Mouse (Mus musculus) liver, embryonic 12.5 days (tissue): ENCODE measurements around the gene Sgpl1. TPM values are rescaled to one million over a fixed set of nuclear protein-coding genes. Genes with fewer than 3 reads are reported as not detected.

ENCODE experiments used
- ATAC-seq: fragments of 200-750 bp; cut with Nextera tagmentation; 2 replicates; pipeline ENCODE4 v1.8.0; 2017; ENCODE audit warnings: moderate number of reproducible peaks, mild to moderate bottlenecking, moderate library complexity
- H3K27ac ChIP-seq: fragments of 300-500 bp; sonication (generic); 2 replicates; pipeline ENCODE4 v1.5.1; 2016; ENCODE audit warnings: mild to moderate bottlenecking
- H3K27me3 ChIP-seq: fragments of 300-500 bp; sonication (generic); replicated peaks from 2 replicates; pipeline ENCODE4 v1.6.1; 2016; ENCODE audit warnings: mild to moderate bottlenecking, moderate library complexity
- H3K36me3 ChIP-seq: fragments of 300-500 bp; sonication (generic); 2 replicates; pipeline ENCODE4 v1.6.1; 2016; ENCODE audit warnings: mild to moderate bottlenecking, moderate library complexity
- H3K4me1 ChIP-seq: fragments of 300-500 bp; sonication (generic); 2 replicates; pipeline ENCODE4 v1.6.1; 2016
- H3K4me2 ChIP-seq: fragments of 300-500 bp; sonication (generic); 2 replicates; pipeline ENCODE4 v1.6.1; 2016; ENCODE audit warnings: mild to moderate bottlenecking, moderate library complexity
- H3K4me3 ChIP-seq: fragments of 300-500 bp; sonication (generic); 2 replicates; pipeline ENCODE4 v1.5.1; 2016; ENCODE audit warnings: mild to moderate bottlenecking, moderate library complexity
- H3K9ac ChIP-seq: fragments of 300-500 bp; sonication (generic); 2 replicates; pipeline ENCODE4 v1.6.1; 2016; ENCODE audit warnings: mild to moderate bottlenecking, moderate library complexity
- H3K9me3 ChIP-seq: fragments of 300-500 bp; sonication (generic); replicated peaks from 2 replicates; pipeline ENCODE4 v1.6.1; 2016; ENCODE audit warnings: mild to moderate bottlenecking, moderate library complexity
- WGBS: fragments of 180-500 bp; shearing (Covaris S2); methylation state at CpG from one replicate; pipeline ENCODE4 v1.1.7; 2016; ENCODE audit not compliant: insufficient replicate concordance; 5-methylcytosine and 5-hydroxymethylcytosine counted together
- polyA plus RNA-seq: library from polyadenylated mRNA; unstranded; fragments of >200 nt; fragmentation: Nextera tagmentation; extraction: Ambion mirVana; gene quantifications from 2 replicates; pipeline ENCODE4 v1.2.1, GENCODE M21; 2016

Sgpl1 gene
- 18.5 and 18.6 TPM in 2 replicates for polyA plus RNA-seq

DNA sequence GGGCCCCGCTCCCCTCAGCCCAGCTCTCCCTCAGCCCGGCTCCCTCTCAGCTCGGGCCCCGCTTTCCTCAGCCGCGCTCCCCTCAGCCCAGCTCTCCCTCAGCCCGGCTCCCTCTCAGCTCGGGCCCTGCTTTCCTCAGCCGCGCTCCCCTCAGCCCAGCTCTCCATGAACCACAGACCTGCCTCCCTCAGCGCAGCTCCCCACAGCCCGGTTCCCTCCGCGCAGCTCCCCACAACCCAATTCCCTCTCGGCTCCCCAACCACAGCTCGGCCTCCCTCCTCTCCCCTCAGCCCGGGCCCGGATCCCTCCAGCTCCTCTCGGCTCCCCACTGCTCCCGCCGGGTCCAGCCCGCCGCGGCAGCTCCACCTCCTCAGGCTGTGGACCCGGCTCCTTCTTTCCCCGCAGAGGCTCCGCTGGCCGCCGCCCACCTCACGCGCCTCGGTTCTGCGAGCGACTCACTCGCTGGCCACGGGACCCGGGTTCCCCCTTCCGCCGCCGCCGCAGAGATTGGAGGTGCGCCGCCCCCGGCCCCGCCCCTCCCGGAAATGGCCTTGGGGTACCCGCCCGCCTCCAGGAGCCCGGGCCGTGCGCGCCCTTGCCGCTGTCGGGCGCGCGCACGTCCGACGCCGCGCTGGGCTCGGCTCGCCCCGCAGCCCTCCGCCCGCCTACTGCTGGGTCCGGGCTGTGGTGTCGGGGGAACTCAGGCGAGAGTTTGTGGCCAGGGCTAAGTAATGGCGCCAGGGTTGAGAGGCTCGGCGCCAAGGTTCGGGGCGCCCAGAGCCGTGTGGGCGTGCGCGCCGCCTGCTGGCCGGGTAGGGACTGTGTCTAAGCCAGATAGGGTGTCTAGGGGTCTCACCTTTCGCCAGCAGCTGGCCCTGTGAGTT is at the start of gene Sgpl1:
TSS of gene Sgpl1 (minus strand) at position 547 of the 884 bp plus-strand sequence.
- peak; percentile 83 for ATAC-seq
- Histone ChIP-seq H3K4me3 (peak within 1 kb of the TSS; percentile 81), H3K9me3 (no peaks in the 10 kb centered on the region), H3K36me3 (no peaks in the 10 kb centered on the region), H3K4me1 (peaks cover 58% of the 10 kb centered on the region), H3K27ac (peak within 1 kb of the TSS; percentile 87), H3K9ac (peak within 1 kb of the TSS; percentile 85), H3K27me3 (no peaks in the 10 kb centered on the region; the same call in 1 of the 2 replicates), H3K4me2 (peak within 1 kb of the TSS; percentile 100)
- under 1% methylated on average over 81 of the region's 82 CpGs for WGBS

GRCm38 (mm10) chr10:61195718-61196291 is 48.3 kb upstream of the Sgpl1 start:
- H3K36me3 ChIP-seq: no peaks in the 10 kb centered on the region
- H3K4me1 ChIP-seq: no peaks in the 10 kb centered on the region
- H3K4me3 ChIP-seq: no peak overlapping the region
- H3K9ac ChIP-seq: no peak overlapping the region
- H3K9me3 ChIP-seq: no peaks in the 10 kb centered on the region
- ATAC-seq: no peak
- no peak overlapping the region for H3K27ac ChIP-seq
- WGBS: 63% methylated on average over 5 of the region's 5 CpGs
- H3K4me2 ChIP-seq: no peak overlapping the region
- H3K27me3 ChIP-seq: 0 out of 2 replicates have a peak, but pooled peaks cover 5% of the 10 kb centered on the region

- no peak for ATAC-seq
- Histone ChIP-seq H3K4me3 (no peak overlapping the region), H3K9me3 (no peaks in the 10 kb centered on the region), H3K27me3 (0 out of 2 replicates have a peak, but pooled peaks cover 5% of the 10 kb centered on the region), H3K4me1 (no peaks in the 10 kb centered on the region), H3K9ac (no peak overlapping the region), H3K27ac (no peak overlapping the region), H3K4me2 (no peak overlapping the region), H3K36me3 (no peaks in the 10 kb centered on the region)
- WGBS: 67% methylated on average over 8 of the region's 8 CpGs
These were observed 47.7 kb upstream of the Sgpl1 start for GRCm38 (mm10) chr10:61195216-61195615.

DNA sequence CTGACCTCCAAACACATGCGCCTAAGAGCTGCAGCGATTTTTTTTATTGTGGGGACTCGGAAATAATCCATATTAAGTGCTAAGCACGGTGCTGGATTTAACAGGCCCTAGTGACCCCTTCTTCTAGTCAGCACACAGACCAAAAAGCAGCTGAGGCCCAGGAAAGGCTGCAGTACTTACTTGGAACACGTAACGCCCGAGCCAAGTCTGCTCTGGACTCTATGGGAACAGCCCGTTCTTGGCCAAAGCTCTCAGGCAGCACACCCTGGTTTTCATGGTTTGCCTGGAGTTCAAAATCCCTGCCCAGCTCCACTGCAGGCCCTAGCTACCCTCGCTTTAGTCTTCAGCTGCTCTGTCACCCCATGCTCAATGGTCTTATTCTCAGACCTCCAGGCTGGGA is 47.1 kb upstream of the Sgpl1 start:
- no peak for ATAC-seq
- 69% methylated on average over 9 of the region's 9 CpGs for WGBS
- Histone ChIP-seq H3K36me3 (no peaks in the 10 kb centered on the region), H3K9ac (no peak overlapping the region), H3K4me3 (no peak overlapping the region), H3K4me2 (no peak overlapping the region), H3K9me3 (no peaks in the 10 kb centered on the region), H3K4me1 (no peaks in the 10 kb centered on the region), H3K27me3 (0 out of 2 replicates have a peak, but pooled peaks cover 5% of the 10 kb centered on the region), H3K27ac (no peak overlapping the region)

DNA sequence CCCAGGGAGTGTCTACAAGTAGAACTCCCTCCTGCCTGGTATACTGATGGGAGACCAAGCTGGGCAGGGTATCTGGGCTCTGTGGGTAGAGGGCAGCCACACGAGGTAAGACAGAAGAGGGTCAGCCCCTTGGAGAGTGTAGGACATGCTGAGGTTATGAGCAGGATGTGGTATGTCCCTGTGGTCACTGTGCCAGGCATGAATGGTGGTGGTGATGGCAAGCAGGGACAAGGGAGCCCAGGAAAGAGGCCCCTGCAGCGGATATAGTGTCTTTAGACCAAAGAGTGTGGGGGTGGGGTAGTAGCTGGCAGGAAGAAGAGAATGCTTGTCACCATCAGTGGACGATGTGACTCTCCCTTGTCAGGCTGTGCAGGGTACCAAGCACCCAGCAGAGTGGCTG is 40.5 kb upstream of the Sgpl1 start:
- Histone ChIP-seq H3K27me3 (0 out of 2 replicates have a peak, but pooled peaks cover 26% of the 10 kb centered on the region), H3K36me3 (no peaks in the 10 kb centered on the region), H3K4me3 (no peak overlapping the region), H3K9ac (no peak overlapping the region), H3K4me1 (no peaks in the 10 kb centered on the region), H3K9me3 (no peaks in the 10 kb centered on the region), H3K4me2 (no peak overlapping the region), H3K27ac (no peak overlapping the region)
- 26% methylated on average over 3 of the region's 3 CpGs for WGBS
- no peak for ATAC-seq

GRCm38 (mm10) chr10:61187001-61187400 is 39.5 kb upstream of the Sgpl1 start:
- Histone ChIP-seq H3K4me2 (no peak overlapping the region), H3K4me3 (no peak overlapping the region), H3K4me1 (no peaks in the 10 kb centered on the region), H3K27me3 (0 out of 2 replicates have a peak, but pooled peaks cover 26% of the 10 kb centered on the region), H3K36me3 (no peaks in the 10 kb centered on the region), H3K27ac (no peak overlapping the region), H3K9me3 (no peaks in the 10 kb centered on the region), H3K9ac (no peak overlapping the region)
- whole genome bisulfite sequencing: 77% methylated on average over 3 of the region's 3 CpGs
- ATAC-seq: no peak

DNA sequence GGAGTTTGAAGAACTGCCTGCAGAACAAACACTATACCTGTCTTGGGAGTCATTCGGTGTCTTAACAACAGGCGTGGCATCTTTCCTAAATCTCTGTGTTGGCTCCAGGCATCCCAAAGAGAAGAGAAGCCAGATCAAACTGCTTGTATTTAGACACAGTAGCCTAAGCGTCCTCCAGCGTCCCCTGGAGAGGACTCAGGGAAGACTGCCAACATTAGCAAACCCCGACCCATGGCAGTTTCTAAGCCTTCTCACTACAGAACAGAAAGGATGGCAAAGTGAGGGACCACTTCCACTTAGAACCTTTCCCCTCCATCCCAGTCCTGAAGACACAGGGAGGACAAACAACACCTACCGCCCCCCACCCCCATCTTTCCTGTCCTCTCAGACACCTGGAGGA is 32.4 kb upstream of the Sgpl1 start:
- H3K9ac ChIP-seq: no peak overlapping the region
- H3K4me2 ChIP-seq: no peak overlapping the region
- no peak overlapping the region for H3K27ac ChIP-seq
- no peaks in the 10 kb centered on the region for H3K4me1 ChIP-seq
- H3K4me3 ChIP-seq: no peak overlapping the region
- H3K27me3 ChIP-seq: peaks cover 56% of the 10 kb centered on the region
- H3K9me3 ChIP-seq: no peaks in the 10 kb centered on the region
- no peak for ATAC-seq
- no peaks in the 10 kb centered on the region for H3K36me3 ChIP-seq
- WGBS: 56% methylated on average over 6 of the region's 6 CpGs

GRCm38 (mm10) chr10:61178687-61179086 is 31.2 kb upstream of the Sgpl1 start:
- Histone ChIP-seq H3K9me3 (no peaks in the 10 kb centered on the region), H3K27me3 (peaks cover 60% of the 10 kb centered on the region), H3K9ac (no peak overlapping the region), H3K4me3 (no peak overlapping the region), H3K36me3 (no peaks in the 10 kb centered on the region), H3K27ac (no peak overlapping the region), H3K4me2 (no peak overlapping the region), H3K4me1 (no peaks in the 10 kb centered on the region)
- no peak for ATAC-seq
- 61% methylated on average over 8 of the region's 8 CpGs for WGBS

DNA sequence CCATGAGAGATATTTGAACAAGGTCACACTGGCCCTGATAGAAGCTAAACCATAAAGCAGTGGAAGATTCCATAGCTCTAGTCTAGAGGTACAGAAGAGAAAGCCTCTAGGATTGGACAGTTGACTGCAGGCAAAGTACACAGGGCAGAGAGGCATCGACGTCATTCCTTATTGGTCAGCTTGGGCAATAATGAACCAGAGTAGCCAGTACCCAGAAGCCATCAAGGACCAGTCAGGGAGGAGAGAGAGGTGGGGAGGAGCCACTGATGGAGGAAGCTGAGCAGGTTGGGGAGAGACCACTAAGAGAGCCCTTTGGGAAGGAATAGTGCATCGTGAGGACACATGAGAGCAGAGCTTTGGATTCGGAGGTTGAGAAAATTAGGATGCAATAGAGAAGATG is 30.2 kb upstream of the Sgpl1 start:
- Histone ChIP-seq H3K36me3 (no peaks in the 10 kb centered on the region), H3K9ac (no peak overlapping the region), H3K4me3 (no peak overlapping the region), H3K4me2 (no peak overlapping the region), H3K27me3 (peaks cover 58% of the 10 kb centered on the region), H3K4me1 (no peaks in the 10 kb centered on the region), H3K27ac (no peak overlapping the region), H3K9me3 (no peaks in the 10 kb centered on the region)
- 68% methylated on average over 4 of the region's 4 CpGs for WGBS
- no peak for ATAC-seq

- ATAC-seq: no peak
- Histone ChIP-seq H3K27ac (no peak overlapping the region), H3K4me2 (0 out of 2 replicates have a peak overlapping the region, but pooled peaks have one; percentile 11), H3K9ac (no peak overlapping the region), H3K4me3 (no peak overlapping the region), H3K4me1 (no peaks in the 10 kb centered on the region), H3K9me3 (no peaks in the 10 kb centered on the region), H3K36me3 (no peaks in the 10 kb centered on the region), H3K27me3 (peaks cover 58% of the 10 kb centered on the region)
- WGBS: 46% methylated on average over 7 of the region's 7 CpGs
These were observed 28.8 kb upstream of the Sgpl1 start for GRCm38 (mm10) chr10:61176221-61176790.

DNA sequence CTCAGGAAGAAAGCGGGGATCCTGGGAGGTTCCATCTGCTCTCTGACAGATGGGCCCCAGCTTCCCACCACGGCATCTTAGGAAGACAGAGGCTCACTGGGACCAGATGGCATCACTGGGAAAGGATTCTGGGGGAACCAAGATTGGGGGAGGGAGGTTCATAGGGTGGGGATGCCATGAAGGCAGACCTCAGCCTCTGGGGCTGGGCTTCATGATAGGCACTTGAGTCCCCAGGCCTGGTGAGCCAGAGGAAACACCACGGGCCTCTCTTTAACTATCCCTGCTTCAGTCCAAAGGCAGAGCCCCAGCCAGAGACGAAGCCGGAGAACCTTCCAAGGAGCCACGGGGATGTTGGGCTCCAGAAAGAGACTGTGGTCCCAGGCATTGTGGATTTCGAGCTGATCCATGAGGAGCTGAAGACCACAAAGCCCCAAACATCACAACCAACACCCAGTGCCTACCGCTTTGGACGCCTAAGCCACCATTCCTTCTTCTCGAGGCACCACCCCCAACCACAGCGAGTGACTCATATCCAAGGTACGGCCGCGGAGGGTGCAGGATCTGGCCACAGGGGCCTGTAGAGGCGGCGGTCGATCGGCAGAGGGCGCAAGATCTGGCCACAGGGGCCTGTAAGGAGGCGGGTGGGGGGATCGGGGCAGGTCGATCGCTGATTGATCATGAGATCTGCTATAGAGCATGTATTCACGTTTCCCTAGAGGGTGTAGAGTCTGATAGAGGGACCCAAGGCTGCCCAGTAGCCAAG is 28.1 kb upstream of the Sgpl1 start:
- no peak overlapping the region for H3K4me3 ChIP-seq
- H3K9ac ChIP-seq: no peak overlapping the region
- H3K4me1 ChIP-seq: no peaks in the 10 kb centered on the region
- no peak for ATAC-seq
- 9% methylated on average over 24 of the region's 24 CpGs for WGBS
- no peaks in the 10 kb centered on the region for H3K9me3 ChIP-seq
- H3K36me3 ChIP-seq: no peaks in the 10 kb centered on the region
- H3K27ac ChIP-seq: no peak overlapping the region
- H3K4me2 ChIP-seq: 0 out of 2 replicates have a peak overlapping the region, but pooled peaks have one; percentile 11
- H3K27me3 ChIP-seq: peaks cover 58% of the 10 kb centered on the region
